Mouse (Mus musculus) central nervous system, embryonic 11.5 days (tissue): ENCODE data around the gene V1rd19. TPM values are rescaled to one million over a fixed set of nuclear protein-coding genes. Genes with fewer than 3 reads are reported as not detected.

ENCODE experiments used
- polyA plus RNA-seq: library from polyadenylated mRNA; depleted of rRNA; stranded (reverse); fragments of >200 nt; gene quantifications from 2 replicates; pipeline ENCODE4 v1.2.3, GENCODE M21; 2012; rRNA removed

The V1rd19 gene
- polyA plus RNA-seq: not detected in 2 replicates

DNA sequence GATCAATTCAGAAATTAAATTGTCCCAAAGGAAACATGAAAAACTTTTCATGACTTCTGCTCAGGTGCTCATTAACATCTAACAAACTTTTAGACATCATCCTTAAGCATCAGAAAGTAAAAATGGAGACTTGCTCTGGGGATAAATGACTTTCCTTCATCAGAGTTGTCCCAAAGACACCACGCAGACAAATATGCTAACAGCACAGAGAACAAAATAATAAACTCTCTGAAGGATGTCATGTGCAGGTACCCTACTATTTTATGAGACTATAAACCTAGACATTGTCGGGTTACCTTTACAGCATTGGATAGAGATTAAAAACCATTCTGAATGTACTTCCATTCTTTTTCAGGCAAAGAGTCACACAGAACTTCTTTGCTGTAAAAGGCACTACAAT is at the start of gene V1rd19:
TSS of gene V1rd19 (plus strand) at position 301 of the 400 bp plus-strand sequence.

DNA sequence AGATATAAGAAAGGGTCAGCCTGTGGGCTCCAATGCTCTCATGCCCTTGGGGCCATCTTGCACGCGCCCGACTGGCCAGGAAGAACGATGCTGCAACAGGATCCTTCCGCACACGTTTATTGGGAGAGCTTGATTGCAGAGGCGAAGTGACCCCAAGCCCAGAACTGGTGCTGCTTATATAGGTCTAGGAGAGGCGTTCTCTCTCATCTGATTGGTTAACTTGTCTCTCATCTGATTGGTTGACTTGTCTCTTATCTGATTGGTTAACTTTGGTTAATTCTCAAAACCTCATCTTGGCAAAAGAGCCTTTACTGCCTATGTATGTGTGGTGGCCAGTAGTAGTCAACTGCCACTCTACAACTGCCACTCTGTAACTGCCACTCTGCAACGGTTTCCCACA is 27.2 kb upstream of the V1rd19 start, which contains the start of gene Vmn1r181:
TSS of gene Vmn1r181 (plus strand) at position 301 of the 400 bp plus-strand sequence.

DNA sequence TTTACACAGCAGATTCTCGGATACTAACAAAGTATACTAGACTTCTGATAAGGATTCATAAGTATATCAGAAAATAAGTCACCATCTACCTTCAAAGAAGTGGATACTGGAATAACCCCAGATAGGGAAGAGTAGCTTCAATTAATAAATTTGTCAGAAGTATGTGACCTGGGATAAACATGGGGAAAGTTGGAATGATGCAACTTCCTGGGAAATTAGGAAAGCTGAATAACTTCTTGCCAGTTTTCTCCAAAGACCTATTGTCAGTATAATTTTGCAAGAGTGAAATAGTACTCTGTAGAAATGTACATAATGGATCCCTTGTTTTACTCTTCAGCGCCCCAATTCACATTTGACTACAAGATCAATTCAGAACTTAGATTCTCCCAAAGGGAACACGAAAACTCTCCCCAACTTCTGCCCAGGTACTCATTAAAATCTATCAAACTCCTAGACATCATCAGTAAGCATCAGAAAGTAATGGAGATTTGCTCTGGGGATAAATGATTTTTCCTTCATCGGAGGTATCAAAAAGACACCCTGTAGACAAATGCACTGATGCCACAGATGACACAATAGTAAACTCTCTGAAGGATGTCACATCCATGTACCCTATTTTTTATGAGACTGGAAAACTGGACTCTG is 51.3 kb downstream of the V1rd19 start, which contains the start of gene Vmn1r183:
TSS of gene Vmn1r183 (plus strand) at position 595 of the 645 bp plus-strand sequence.

Other genes starting within 250 kb of the V1rd19 start
- gene Vmn1r174, start 249.4 kb upstream of the V1rd19 start, polyA plus RNA-seq: not detected in 2 replicates
- not detected in 2 replicates for gene Vmn1r175, start 191.0 kb upstream of the V1rd19 start, polyA plus RNA-seq
- gene Vmn1r176, start 164.3 kb upstream of the V1rd19 start, polyA plus RNA-seq: not detected in 2 replicates
- gene Vmn1r177, start 135.2 kb upstream of the V1rd19 start, polyA plus RNA-seq: not detected in 2 replicates
- gene Vmn1r178, start 109.7 kb upstream of the V1rd19 start, polyA plus RNA-seq: not detected in 2 replicates
- not detected in 2 replicates for gene Vmn1r179, start 74.7 kb upstream of the V1rd19 start, polyA plus RNA-seq
- not detected in 2 replicates for gene Vmn1r180, start 51.1 kb upstream of the V1rd19 start, polyA plus RNA-seq
- gene Vmn1r181, start 27.1 kb upstream of the V1rd19 start, polyA plus RNA-seq: not detected in 2 replicates
- not detected in 2 replicates for gene Vmn1r183, start 51.6 kb downstream of the V1rd19 start, polyA plus RNA-seq
- gene Zfp180, start 80.2 kb downstream of the V1rd19 start, polyA plus RNA-seq: 32.3 and 35.1 TPM in 2 replicates
- 2.6 and 3.6 TPM in 2 replicates for gene Zfp112, start 110.6 kb downstream of the V1rd19 start, polyA plus RNA-seq
- gene Zfp235, start 132.5 kb downstream of the V1rd19 start, polyA plus RNA-seq: 9.4 and 12.1 TPM in 2 replicates
- 2.0 and 3.0 TPM in 2 replicates for gene Zfp114, start 173.4 kb downstream of the V1rd19 start, polyA plus RNA-seq
- 6.3 and 7.0 TPM in 2 replicates for gene Zfp111, start 209.8 kb downstream of the V1rd19 start, polyA plus RNA-seq
- 3.0 and 4.6 TPM in 2 replicates for gene Zfp109, start 235.9 kb downstream of the V1rd19 start, polyA plus RNA-seq